Mouse (Mus musculus) lung, adult 2 months (tissue): ENCODE results near the gene Uhrf1. TPM values are rescaled to one million over a fixed set of nuclear protein-coding genes. Genes with fewer than 3 reads are reported as not detected.

Experiments
- DNase-seq: peaks from one replicate; pipeline ENCODE4 v3.0.0; 2022
- H3K4me1 ChIP-seq: fragments of 200-500 bp; 2 replicates; pipeline ENCODE4 v1.6.1; 2011; ENCODE audit warnings: low read length; ENCODE audit not compliant: control insufficient read depth, insufficient read depth
- H3K4me3 ChIP-seq: fragments of 200-500 bp; replicated peaks from 2 replicates; pipeline ENCODE3; 2011; ENCODE audit warnings: low read depth, mild to moderate bottlenecking, control low read depth, low read length; ENCODE audit errors: extremely low read depth
- CTCF ChIP-seq: fragments of 200-500 bp; IDR thresholded peaks from 2 replicates; pipeline ENCODE4 v1.5.1; 2011; ENCODE audit warnings: mild to moderate bottlenecking, low read length, control low read depth; ENCODE audit not compliant: insufficient read depth
- POLR2A ChIP-seq: fragments of 200-500 bp; IDR thresholded peaks from 2 replicates; pipeline ENCODE4 v1.6.1; 2011; ENCODE audit warnings: low read depth, mild to moderate bottlenecking, control low read depth, low read length, borderline replicate concordance; ENCODE audit errors: extremely low read depth
- WGBS: fragments of 180-500 bp; shearing (Covaris S2); methylation state at CpG from one replicate; pipeline ENCODE4 v1.1.7; 2018; 5-methylcytosine and 5-hydroxymethylcytosine counted together
- polyA plus RNA-seq: library from polyadenylated mRNA; depleted of rRNA; stranded (reverse); fragments of >200 nt; gene quantifications from 2 replicates; pipeline ENCODE4 v1.2.3, GENCODE M21; 2012

Gene Uhrf1
- polyA plus RNA-seq, 1 experiment = 3.2 TPM

DNA sequence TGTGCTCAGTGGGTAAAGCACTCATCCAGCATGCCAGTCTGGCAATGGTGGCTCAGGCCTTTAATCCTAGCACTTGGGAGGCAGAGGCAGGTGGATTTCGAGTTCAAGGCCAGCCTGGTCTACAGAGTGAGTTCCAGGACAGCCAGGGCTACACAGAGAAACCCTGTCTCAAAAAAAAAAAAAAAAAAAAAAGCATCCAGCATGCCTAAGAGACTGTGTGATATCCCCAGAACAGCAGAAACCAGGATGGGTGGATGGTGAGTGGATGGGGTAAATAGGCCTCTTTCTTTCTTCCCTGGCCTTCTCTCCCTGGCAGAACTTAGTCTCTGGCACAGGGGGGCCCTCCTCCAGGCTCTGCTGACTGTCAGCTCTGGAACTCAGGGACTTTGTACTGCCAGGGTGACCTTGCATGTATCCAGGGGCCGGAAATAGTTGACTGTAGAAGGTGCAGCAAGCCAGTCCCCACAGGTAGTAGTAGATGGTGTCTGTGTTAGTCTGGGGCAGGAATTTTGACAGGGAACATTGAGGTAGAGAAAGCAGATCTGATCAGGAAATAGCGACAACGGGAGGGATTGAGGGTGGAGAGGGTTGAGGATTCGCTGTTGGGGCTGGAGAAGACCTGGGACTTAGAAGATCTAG lies 27.2 kb upstream of the Uhrf1 start:
- WGBS = 12% methylated on average over 5 of the region's 5 CpGs
- DNase-seq = peak; percentile 38
- peaks cover 7% of the 10 kb centered on the region for H3K4me1 ChIP-seq
- peak overlapping the region; percentile 88 for H3K4me3 ChIP-seq
- TF ChIP-seq CTCF (no peak), POLR2A (no peak)

DNA sequence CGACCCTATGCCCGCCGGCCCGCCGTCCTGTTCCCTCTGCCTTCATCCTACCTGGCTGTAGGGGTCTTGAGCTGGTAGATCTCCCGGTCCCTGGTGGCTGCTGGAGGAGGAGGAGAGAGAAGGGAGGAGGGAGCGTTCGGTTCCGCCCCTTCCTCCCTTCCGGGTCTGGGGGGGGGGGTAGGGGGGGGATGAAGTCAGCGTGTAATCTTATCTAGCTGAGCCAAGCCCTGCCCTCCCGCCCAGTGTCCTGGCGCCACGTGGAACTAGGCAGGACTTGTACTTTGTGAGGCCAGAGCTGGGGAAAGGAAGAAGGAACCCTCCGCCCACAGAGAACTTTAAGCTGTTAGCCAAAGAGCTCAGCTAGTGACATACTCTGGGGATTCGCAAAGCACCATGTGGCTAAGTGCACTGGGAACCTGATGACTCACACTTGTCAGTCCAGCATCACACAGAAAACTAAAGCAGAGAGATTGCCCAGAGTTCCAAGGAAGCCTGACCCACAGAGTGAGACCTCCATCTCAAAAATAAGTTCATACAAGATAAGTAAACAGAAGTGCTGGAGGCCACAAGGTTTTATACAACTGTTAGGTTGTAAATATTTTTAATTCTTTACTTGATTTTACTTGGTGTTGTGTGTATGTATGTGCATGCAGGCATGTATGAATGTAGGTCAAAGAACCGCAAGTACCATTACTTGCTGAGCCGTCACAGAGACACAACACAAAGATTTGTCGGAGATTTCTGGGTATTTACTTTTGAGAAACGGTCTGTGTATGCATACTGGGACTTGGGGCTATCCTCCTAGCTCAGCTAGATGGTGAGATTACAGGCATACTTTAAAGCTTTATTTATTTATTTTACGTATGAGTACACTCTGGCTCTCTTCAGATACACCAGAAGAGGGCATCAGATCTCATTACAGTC lies 26.2 kb upstream of the Uhrf1 start, which contains the start of gene Ticam1:
TSS of gene Ticam1 (minus strand) at position 144 of the 924 bp plus-strand sequence.
- no peak for TF ChIP-seq CTCF
- peak; percentile 75; the same call in 1 of the 2 replicates for TF ChIP-seq POLR2A
- WGBS = 2% methylated on average over 21 of the region's 21 CpGs
- Histone ChIP-seq H3K4me1 (peaks cover 7% of the 10 kb centered on the region), H3K4me3 (peak within 1 kb of the TSS; percentile 88)
- peak; percentile 81 for DNase-seq

DNA sequence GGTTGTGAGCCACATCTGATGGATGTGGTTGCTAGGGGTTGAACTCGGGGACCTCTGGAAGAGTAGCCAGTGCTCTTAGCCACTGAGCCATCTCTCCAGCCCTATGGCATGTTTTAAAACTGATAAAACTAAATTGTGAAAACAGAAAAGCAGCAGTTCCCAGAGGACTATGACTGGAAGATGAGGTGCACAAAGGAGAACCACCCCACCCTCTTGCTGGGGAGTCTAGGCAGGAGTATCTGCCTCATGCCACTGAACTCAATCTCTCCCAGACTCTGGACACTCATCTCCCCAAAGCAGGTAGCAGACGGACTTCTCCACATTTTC lies 25.6 kb upstream of the Uhrf1 start:
- TF ChIP-seq CTCF (no peak), POLR2A (no peak)
- 36% methylated on average over 2 of the region's 2 CpGs for WGBS
- no peak for DNase-seq
- peaks cover 7% of the 10 kb centered on the region for H3K4me1 ChIP-seq
- H3K4me3 ChIP-seq = no peak overlapping the region

DNA sequence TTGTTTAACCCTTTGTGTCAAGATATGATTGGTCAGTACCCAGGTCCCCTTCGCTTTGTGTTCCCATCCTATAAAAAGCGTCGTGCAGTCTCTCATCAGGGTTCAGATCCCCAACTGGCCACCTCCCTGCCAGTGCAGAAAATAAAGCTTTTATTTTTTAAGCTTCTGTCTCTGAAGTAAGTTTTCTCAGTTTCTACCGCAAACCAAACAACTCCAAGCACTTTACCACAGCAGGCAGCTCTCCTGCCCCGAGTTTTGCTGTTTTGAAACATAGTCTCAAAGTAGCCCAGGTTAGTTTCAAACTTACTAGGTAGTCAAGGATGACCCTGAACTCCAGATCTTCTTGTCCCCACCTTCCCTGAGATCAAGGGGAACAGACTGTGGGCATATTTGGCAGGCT lies 24.8 kb upstream of the Uhrf1 start:
- WGBS = 88% methylated on average over 5 of the region's 5 CpGs
- no peak for DNase-seq
- TF ChIP-seq CTCF (no peak), POLR2A (no peak)
- Histone ChIP-seq H3K4me1 (peaks cover 7% of the 10 kb centered on the region), H3K4me3 (no peak overlapping the region)

GRCm38 (mm10) chr17:56279481-56280155 lies 23.5 kb upstream of the Uhrf1 start:
- DNase-seq = no peak
- TF ChIP-seq POLR2A (no peak), CTCF (no peak)
- 91% methylated on average over 12 of the region's 12 CpGs for WGBS
- Histone ChIP-seq H3K4me3 (no peak overlapping the region), H3K4me1 (peaks cover 7% of the 10 kb centered on the region)

DNA sequence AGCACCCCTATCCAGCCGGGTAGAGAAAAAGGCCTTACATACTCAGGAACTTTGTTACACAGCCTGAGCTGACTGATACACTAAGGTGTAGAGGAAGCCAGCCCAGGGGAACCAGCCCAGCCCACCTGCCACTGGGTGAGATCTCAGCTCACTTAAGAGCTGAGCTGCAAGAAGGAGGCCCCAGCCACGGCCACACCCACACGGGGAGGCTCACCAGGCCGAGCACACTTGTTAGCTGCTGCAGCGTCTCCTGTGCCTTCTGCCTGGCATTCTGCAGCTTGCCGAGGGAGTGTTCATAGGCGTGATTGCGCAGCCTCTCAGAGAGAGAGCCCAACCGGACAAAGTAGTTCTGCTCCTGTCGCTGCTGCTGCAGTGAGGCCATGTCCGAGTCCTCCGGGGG lies 21.9 kb upstream of the Uhrf1 start:
- 90% methylated on average over 12 of the region's 12 CpGs for WGBS
- no peak for TF ChIP-seq CTCF
- DNase-seq = no peak
- no peak overlapping the region for H3K4me3 ChIP-seq
- peaks cover 4% of the 10 kb centered on the region for H3K4me1 ChIP-seq

DNA sequence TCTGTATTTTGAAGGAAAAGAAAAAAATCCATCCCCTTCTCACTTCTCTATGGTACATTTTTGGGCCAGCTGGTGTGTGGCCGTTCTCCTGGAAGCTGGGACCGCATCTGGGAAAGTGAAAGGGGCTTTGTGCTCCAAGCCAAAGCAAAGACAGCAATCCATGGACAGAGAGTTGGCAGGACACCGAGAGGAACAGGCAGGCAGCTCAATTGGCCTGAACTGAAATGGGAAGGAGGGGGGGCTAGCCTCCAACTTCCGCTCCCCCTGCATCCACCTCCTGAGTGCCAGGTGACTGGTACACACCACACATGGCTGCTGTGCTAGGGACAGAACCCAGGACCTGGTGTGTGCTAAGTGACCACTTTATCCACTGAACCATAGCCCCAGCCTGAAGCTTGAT lies 20.3 kb upstream of the Uhrf1 start:
- TF ChIP-seq POLR2A (no peak), CTCF (no peak)

GRCm38 (mm10) chr17:56283316-56283715 lies 19.8 kb upstream of the Uhrf1 start:
- 0 out of 2 replicates have a peak, but pooled peaks cover 3% of the 10 kb centered on the region for H3K4me1 ChIP-seq
- TF ChIP-seq POLR2A = no peak
- no peak for TF ChIP-seq CTCF
- no peak overlapping the region for H3K4me3 ChIP-seq
- 86% methylated on average over 8 of the region's 8 CpGs for WGBS
- DNase-seq = no peak

More for the DNA sequence above, 20.3 kb upstream of the Uhrf1 start:
- Histone ChIP-seq H3K4me1 (peaks cover 4% of the 10 kb centered on the region), H3K4me3 (no peak overlapping the region)
- no peak for DNase-seq
- 81% methylated on average over 4 of the region's 4 CpGs for WGBS

DNA sequence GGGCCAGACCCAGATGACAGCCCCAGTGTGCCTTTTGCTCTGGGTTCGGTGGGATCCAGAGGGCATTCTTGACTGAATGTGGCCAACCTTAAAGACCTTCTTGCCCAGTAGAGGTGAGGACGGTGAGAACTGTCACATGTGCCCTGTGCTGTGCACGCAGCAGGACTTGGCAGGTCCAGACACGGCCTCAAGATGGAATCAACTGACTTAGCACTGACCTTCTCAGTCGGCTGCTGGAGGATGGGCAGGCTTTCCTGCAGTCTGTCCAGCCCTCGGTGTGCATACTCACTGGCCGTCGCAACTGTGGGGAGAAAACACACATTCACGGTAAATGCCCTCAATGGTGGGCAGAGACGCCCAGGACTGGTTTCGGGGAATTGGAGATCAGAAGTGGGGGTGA lies 17.1 kb upstream of the Uhrf1 start:
- TF ChIP-seq POLR2A (no peak), CTCF (no peak)
- DNase-seq = no peak
- 0 out of 2 replicates have a peak, but pooled peaks cover 3% of the 10 kb centered on the region for H3K4me1 ChIP-seq
- WGBS = 91% methylated on average over 11 of the region's 11 CpGs
- H3K4me3 ChIP-seq = no peak overlapping the region

GRCm38 (mm10) chr17:56287830-56288229 lies 15.3 kb upstream of the Uhrf1 start:
- TF ChIP-seq CTCF = no peak
- no peak for TF ChIP-seq POLR2A
- WGBS = 49% methylated on average over 3 of the region's 3 CpGs
- Histone ChIP-seq H3K4me3 (no peak overlapping the region), H3K4me1 (peaks cover 6% of the 10 kb centered on the region)
- DNase-seq = no peak
